Mouse (Mus musculus) cortical plate, adult 2 months (tissue): ENCODE results near the gene Fam222b.

Experiments used
- CTCF ChIP-seq: fragments of 200-500 bp; IDR thresholded peaks from 2 replicates; pipeline ENCODE4 v1.5.1; 2011; ENCODE audit warnings: mild to moderate bottlenecking, control low read depth, low read length; ENCODE audit not compliant: insufficient read depth; ENCODE audit errors: extremely low read depth
- POLR2A ChIP-seq: fragments of 200-500 bp; IDR thresholded peaks from 2 replicates; pipeline ENCODE4 v1.6.1; 2011; ENCODE audit warnings: mild to moderate bottlenecking, low read length, control low read depth; ENCODE audit not compliant: insufficient read depth; ENCODE audit errors: extremely low read depth

DNA sequence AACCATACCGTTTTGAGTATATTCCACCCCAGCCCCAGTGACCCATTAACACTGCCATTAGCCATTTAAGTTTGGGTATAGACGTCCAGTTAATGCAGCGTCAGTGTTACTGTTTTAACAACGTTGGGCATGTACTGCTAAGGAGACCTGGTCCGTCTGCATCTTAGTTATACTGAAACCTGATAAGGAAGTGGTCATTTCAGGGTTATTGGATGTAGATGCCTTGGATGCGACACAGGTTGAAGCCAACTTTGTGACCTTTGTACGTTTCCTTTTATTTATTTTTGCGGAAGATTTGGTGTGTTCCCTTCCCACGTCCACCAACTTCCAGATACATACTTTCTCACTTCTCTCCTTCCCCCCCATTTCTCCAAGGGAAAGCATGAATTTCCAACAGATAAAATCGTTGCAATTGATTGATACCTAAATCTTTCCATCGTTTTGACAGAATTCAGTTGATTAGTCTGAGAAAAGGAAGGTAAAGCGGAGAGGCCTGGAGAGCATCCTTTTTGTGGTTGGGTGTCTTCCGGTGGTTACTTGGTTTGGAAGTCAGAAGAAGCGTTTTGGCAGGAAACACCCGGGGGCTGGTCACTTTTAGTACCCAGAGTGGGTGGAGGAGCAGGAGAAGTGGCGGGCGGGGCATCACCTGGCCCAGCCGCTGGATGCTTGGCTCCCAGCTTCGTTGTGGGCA, 20.4 kb downstream of the Fam222b start:
- TF ChIP-seq CTCF (no peak), POLR2A (no peak)
